Mouse (Mus musculus): ENCODE measurements around the gene Fam186a.
"Not testable (repeated sequence)": the region's sequence is repeated elsewhere in the genome, so short reads cannot be mapped to it uniquely, and the experiment has no call there.

GRCm38 (mm10) chr15:99969765-99970164 lies 2.9 kb upstream of the Fam186a start, which contains the start of gene Larp4:
- TF ChIP-seq GATA1 (IDR thresholded peaks at IDR 0.05; ENCODE audit: borderline replicate concordance, low read length); CTCF (IDR thresholded peaks at IDR 0.05; ENCODE audit: low read depth, low read length): not testable (repeated sequence)

All from G1E (cell line).